Mouse (Mus musculus): ENCODE data around the gene Olfr645. TPM values are rescaled to one million over a fixed set of nuclear protein-coding genes. Genes with fewer than 3 reads are reported as not detected.

The Olfr645 gene
- polyA plus RNA-seq, 1 experiment, result not detected

DNA sequence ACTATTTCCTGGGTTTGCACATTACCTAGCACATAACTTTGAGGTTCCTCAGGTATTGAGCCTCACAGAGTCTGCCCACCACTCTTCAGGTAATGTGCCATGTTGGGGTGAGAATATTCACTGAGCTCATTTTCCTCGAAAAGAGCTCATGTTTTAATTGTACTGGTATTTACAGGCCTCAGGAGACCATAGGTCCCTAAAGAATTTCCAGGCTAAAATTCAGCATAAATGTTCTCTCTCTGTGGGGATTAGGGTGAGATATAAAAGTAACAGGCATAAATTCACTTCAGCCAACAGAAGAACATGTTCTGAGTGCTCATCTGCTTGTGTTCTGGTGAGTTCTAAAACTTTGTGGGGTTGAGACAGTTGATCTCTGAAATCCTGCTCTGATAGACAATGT lies 50.1 kb downstream of the Olfr645 start, which contains the start of gene Olfr641:
Olfr641 (plus strand) TSS at position 301 of the 400 bp plus-strand sequence.
- no peaks in the 10 kb centered on the region for H3K4me1 ChIP-seq (ENCODE audit: control insufficient read depth)
- TF ChIP-seq TAL1 (IDR thresholded peaks at IDR 0.05; ENCODE audit: low read length), result no peak
- H3K9me3 ChIP-seq (ENCODE audit: control insufficient read depth, low read length), result no peaks in the 10 kb centered on the region
- H3K27me3 ChIP-seq (ENCODE audit: control insufficient read depth), result no peaks in the 10 kb centered on the region
- no peaks in the 10 kb centered on the region for H3K36me3 ChIP-seq (ENCODE audit: control insufficient read depth)
- no peak within 1 kb of the TSS for H3K4me3 ChIP-seq (replicated peaks)

Other genes with a start within 250 kb of the Olfr645 start
- gene Hbb-bh2, start 244.9 kb downstream of the Olfr645 start, polyA plus RNA-seq (2012), result 0.10 TPM in 1 of 2 replicates, not detected in the other
- gene Hbb-bh1, start 242.3 kb downstream of the Olfr645 start, polyA plus RNA-seq (2012), result 4.0 and 4.3 TPM in 2 replicates
- 85.0 and 543 TPM in 2 replicates for gene Hbb-y, start 232.2 kb downstream of the Olfr645 start, polyA plus RNA-seq (2012)
- gene Olfr66, start 199.2 kb downstream of the Olfr645 start, polyA plus RNA-seq (2012), result not detected in 2 replicates
- not detected in 2 replicates for gene Olfr64, start 191.0 kb downstream of the Olfr645 start, polyA plus RNA-seq (2012)
- gene Olfr65, start 182.0 kb downstream of the Olfr645 start, polyA plus RNA-seq (2012), result 0.08 TPM in 1 of 2 replicates, not detected in the other
- 0.10 TPM in 1 of 2 replicates, not detected in the other for gene Olfr631, start 156.6 kb downstream of the Olfr645 start, polyA plus RNA-seq (2012)
- gene Olfr632, start 151.1 kb downstream of the Olfr645 start, polyA plus RNA-seq (2012), result not detected in 2 replicates
- gene Olfr633, start 141.0 kb downstream of the Olfr645 start, polyA plus RNA-seq (2012), result not detected in 2 replicates
- gene Olfr635, start 114.3 kb downstream of the Olfr645 start, polyA plus RNA-seq (2012), result 0.01 TPM in 1 of 2 replicates, not detected in the other
- gene Olfr638, start 86.7 kb downstream of the Olfr645 start, polyA plus RNA-seq (2012), result not detected in 2 replicates
- gene Olfr639, start 68.2 kb downstream of the Olfr645 start, polyA plus RNA-seq (2012), result not detected in 2 replicates
- 0.01 TPM in 1 of 2 replicates, not detected in the other for gene Olfr640, start 59.9 kb downstream of the Olfr645 start, polyA plus RNA-seq (2012)
- not detected in 2 replicates for gene Olfr641, start 50.0 kb downstream of the Olfr645 start, polyA plus RNA-seq (2012)
- not detected in 2 replicates for gene Olfr642, start 32.8 kb downstream of the Olfr645 start, polyA plus RNA-seq (2012)
- not detected in 2 replicates for gene 4930516K23Rik, start 24.0 kb downstream of the Olfr645 start, polyA plus RNA-seq (2012)
- not detected in 2 replicates for gene Olfr644, start 13.6 kb downstream of the Olfr645 start, polyA plus RNA-seq (2012)
- gene Olfr646, start 19.4 kb upstream of the Olfr645 start, polyA plus RNA-seq (2012), result not detected in 2 replicates
- not detected in 2 replicates for gene Ubqln5, start 44.4 kb upstream of the Olfr645 start, polyA plus RNA-seq (2012)
- not detected in 2 replicates for gene Olfr643, start 51.9 kb upstream of the Olfr645 start, polyA plus RNA-seq (2012)
- gene Ubqln3, start 57.8 kb upstream of the Olfr645 start, polyA plus RNA-seq (2012), result not detected in 2 replicates
- not detected in 2 replicates for gene Ubqlnl, start 65.1 kb upstream of the Olfr645 start, polyA plus RNA-seq (2012)
- not detected in 2 replicates for gene Olfm5, start 79.4 kb upstream of the Olfr645 start, polyA plus RNA-seq (2012)
- 0.03 TPM in 1 of 2 replicates, not detected in the other for gene Olfr648, start 97.9 kb upstream of the Olfr645 start, polyA plus RNA-seq (2012)
- not detected in 2 replicates for gene Olfr649, start 110.5 kb upstream of the Olfr645 start, polyA plus RNA-seq (2012)
- gene Trim6, start 133.3 kb upstream of the Olfr645 start, polyA plus RNA-seq (2012), result not detected in 2 replicates
- gene Trim34a, start 159.0 kb upstream of the Olfr645 start, polyA plus RNA-seq (2012), result not detected in 2 replicates
- gene Trim5, start 202.6 kb upstream of the Olfr645 start, polyA plus RNA-seq (2012), result 0.03 TPM in 1 of 2 replicates, not detected in the other
- gene Trim12a, start 230.0 kb upstream of the Olfr645 start, polyA plus RNA-seq (2012), result not detected in 2 replicates
- gene Trim34b, start 244.0 kb upstream of the Olfr645 start, polyA plus RNA-seq (2012), result not detected in 2 replicates

Data from erythroblast, embryonic 14.5 days (primary cell).